Mouse (Mus musculus) stomach, embryonic 16.5 days (tissue): ENCODE data around the gene Proser1. TPM values are rescaled to one million over a fixed set of nuclear protein-coding genes. Genes with fewer than 3 reads are reported as not detected.

Experiments used
- ATAC-seq: fragments of 200-750 bp; cut with Nextera tagmentation; 2 replicates; pipeline ENCODE4 v1.8.0; 2017; ENCODE audit warnings: moderate number of reproducible peaks, moderate TSS enrichment; ENCODE audit not compliant: insufficient read depth, low FRiP score
- H3K27ac ChIP-seq: fragments of 300-500 bp; sonication (generic); 2 replicates; pipeline ENCODE4 v1.5.1; 2014; ENCODE audit warnings: low read length
- H3K27me3 ChIP-seq: fragments of 300-500 bp; sonication (generic); 2 replicates; pipeline ENCODE4 v1.6.1; 2014; ENCODE audit warnings: low read length, control low read depth, mixed read lengths; ENCODE audit not compliant: control insufficient read depth, insufficient read depth
- H3K36me3 ChIP-seq: fragments of 300-500 bp; sonication (generic); 2 replicates; pipeline ENCODE4 v1.6.1; 2014; ENCODE audit warnings: low read length; ENCODE audit not compliant: control insufficient read depth, insufficient read depth
- H3K4me1 ChIP-seq: fragments of 300-500 bp; sonication (generic); 2 replicates; pipeline ENCODE4 v1.6.1; 2014; ENCODE audit warnings: low read length, control low read depth, mixed read lengths; ENCODE audit not compliant: control insufficient read depth, insufficient read depth
- H3K4me2 ChIP-seq: fragments of 300-500 bp; sonication (generic); 2 replicates; pipeline ENCODE4 v1.6.1; 2014; ENCODE audit warnings: low read depth, low read length, mixed read lengths
- H3K4me3 ChIP-seq: fragments of 300-500 bp; sonication (generic); replicated peaks from 2 replicates; pipeline ENCODE4 v1.5.1; 2014; ENCODE audit warnings: mild to moderate bottlenecking, low read length
- H3K9ac ChIP-seq: fragments of 300-500 bp; sonication (generic); 2 replicates; pipeline ENCODE4 v1.6.1; 2014; ENCODE audit warnings: low read length
- H3K9me3 ChIP-seq: fragments of 300-500 bp; sonication (generic); replicated peaks from 2 replicates; pipeline ENCODE4 v1.6.1; 2016; ENCODE audit warnings: low read length, control low read depth; ENCODE audit not compliant: control insufficient read depth
- WGBS: fragments of 180-500 bp; shearing (Covaris S2); extraction: QIAGEN DNeasy Blood & Tissue Kit; methylation state at CpG from one replicate; pipeline ENCODE4 v1.1.7; 2014; 5-methylcytosine and 5-hydroxymethylcytosine counted together
- polyA plus RNA-seq: library from polyadenylated mRNA; unstranded; fragments of >200 nt; fragmentation: Nextera tagmentation; extraction: Ambion mirVana; gene quantifications from 2 replicates; pipeline ENCODE4 v1.2.1, GENCODE M21; 2015

The Proser1 gene
- polyA plus RNA-seq, 1 experiment from 2014 or later = 15.8 TPM

DNA sequence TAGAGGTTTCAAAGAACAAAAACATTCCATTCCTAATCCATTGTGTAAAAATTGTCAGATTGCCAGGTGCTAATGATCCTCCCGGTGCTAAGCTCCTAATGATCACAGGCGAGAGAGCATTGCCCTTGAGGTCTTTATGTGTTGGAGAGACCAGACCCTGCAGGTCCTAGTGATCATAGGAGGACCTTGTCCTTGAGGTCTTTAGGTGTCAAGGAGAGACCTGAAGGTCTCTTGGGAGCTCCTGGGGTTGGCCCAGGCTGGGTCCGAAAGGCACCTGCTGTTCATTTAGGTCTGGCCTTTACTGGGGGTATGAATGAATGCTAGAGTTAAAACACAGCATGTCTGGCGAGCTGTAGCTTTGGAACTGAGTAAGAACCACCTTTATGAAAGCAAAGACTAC, 10.7 kb downstream of the Proser1 start:
- Histone ChIP-seq H3K4me1 (no peaks in the 10 kb centered on the region), H3K9me3 (no peaks in the 10 kb centered on the region), H3K27ac (no peak overlapping the region), H3K36me3 (peaks cover 29% of the 10 kb centered on the region), H3K4me2 (no peak overlapping the region), H3K27me3 (no peaks in the 10 kb centered on the region), H3K9ac (no peak overlapping the region), H3K4me3 (no peak overlapping the region)
- 72% methylated on average over 4 of the region's 4 CpGs for WGBS
- ATAC-seq = no peak

DNA sequence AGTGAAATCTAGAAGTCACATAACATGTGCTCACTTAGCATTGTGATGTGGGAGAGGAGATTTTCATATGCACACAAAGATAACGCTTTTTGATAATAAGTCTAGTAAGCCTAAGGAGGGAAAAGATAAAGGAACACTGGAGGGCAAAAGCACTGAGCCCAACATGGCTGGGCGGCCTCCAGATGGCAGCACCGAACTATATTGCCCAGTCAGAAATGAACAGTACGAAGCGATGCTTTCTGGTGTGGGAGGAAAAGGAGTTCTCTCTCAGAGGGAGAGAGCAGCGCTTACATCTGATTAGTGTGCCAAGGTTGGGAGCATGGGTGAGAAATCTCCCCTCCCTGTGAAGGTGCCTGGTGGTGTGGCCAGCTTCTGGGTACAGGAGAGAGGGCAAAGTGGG, 12.4 kb downstream of the Proser1 start:
- H3K4me1 ChIP-seq = no peaks in the 10 kb centered on the region
- H3K9me3 ChIP-seq = no peaks in the 10 kb centered on the region
- H3K27me3 ChIP-seq = no peaks in the 10 kb centered on the region
- H3K27ac ChIP-seq = no peak overlapping the region
- 49% methylated on average over 6 of the region's 6 CpGs for WGBS
- peak; percentile 61; the same call in 1 of the 2 replicates for ATAC-seq
- peaks cover 38% of the 10 kb centered on the region for H3K36me3 ChIP-seq
- no peak overlapping the region for H3K4me2 ChIP-seq
- H3K4me3 ChIP-seq = no peak overlapping the region
- H3K9ac ChIP-seq = no peak overlapping the region

DNA sequence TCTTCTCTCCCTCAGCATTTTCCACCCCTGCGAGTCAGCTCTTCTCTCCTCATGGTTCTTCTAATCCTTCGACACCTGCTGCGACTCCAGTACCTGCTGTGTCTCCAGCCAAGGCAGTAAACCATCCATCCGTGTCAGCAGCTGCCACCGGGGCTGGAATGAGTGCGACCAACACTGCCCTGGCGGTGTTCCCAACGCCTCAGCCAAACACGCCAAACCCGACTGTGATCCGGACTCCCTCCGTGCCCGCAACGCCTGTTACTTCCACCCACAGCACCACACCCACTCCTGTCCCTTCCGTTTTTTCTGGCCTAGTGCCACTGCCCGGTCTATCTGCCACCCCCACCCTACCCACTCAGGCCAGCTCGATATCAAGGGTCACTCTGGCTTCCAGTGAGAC, 14.0 kb downstream of the Proser1 start:
- no peak overlapping the region for H3K9ac ChIP-seq
- peaks cover 39% of the 10 kb centered on the region for H3K36me3 ChIP-seq
- no peak overlapping the region for H3K4me3 ChIP-seq
- H3K27me3 ChIP-seq = no peaks in the 10 kb centered on the region
- H3K4me2 ChIP-seq = no peak overlapping the region
- ATAC-seq = 0 out of 2 replicates have a peak, but pooled peaks have one; percentile 21
- WGBS = 90% methylated on average over 17 of the region's 17 CpGs
- no peaks in the 10 kb centered on the region for H3K4me1 ChIP-seq
- H3K9me3 ChIP-seq = no peaks in the 10 kb centered on the region
- no peak overlapping the region for H3K27ac ChIP-seq

DNA sequence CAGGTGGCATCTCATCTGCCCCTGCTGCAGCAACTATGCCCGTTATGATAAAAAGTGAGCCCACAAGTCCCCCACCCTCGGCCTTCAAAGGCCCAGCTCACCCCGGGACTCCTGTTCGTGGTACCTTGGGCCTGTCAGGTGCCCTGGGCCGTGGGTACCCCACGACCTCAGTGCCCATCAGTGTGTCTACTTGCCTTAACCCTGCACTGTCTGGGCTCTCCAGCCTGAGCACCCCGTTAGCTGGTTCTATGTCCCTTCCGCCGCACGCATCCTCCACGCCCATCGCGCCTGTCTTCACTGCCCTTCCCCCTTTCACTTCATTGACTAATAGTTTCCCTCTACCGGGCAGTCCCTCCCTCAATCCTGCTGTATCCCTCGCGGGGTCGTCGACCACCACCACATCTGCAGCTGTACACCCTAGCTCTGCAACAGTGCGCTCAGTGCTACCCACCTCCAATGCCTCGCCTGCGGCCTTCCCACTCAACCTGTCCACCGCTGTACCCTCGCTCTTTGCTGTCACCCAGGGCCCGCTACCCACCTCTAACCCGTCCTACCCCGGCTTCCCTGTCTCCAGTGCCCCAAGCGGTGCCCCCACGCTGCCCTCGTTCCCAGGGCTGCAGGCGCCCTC, 15.1 kb downstream of the Proser1 start:
- peaks cover 34% of the 10 kb centered on the region for H3K36me3 ChIP-seq
- no peak overlapping the region for H3K4me3 ChIP-seq
- no peak overlapping the region for H3K27ac ChIP-seq
- no peak overlapping the region for H3K4me2 ChIP-seq
- no peak; the same call in 1 of the 2 replicates for ATAC-seq
- H3K9ac ChIP-seq = no peak overlapping the region
- 96% methylated on average over 30 of the region's 30 CpGs for WGBS
- H3K27me3 ChIP-seq = no peaks in the 10 kb centered on the region
- H3K4me1 ChIP-seq = no peaks in the 10 kb centered on the region
- H3K9me3 ChIP-seq = no peaks in the 10 kb centered on the region

DNA sequence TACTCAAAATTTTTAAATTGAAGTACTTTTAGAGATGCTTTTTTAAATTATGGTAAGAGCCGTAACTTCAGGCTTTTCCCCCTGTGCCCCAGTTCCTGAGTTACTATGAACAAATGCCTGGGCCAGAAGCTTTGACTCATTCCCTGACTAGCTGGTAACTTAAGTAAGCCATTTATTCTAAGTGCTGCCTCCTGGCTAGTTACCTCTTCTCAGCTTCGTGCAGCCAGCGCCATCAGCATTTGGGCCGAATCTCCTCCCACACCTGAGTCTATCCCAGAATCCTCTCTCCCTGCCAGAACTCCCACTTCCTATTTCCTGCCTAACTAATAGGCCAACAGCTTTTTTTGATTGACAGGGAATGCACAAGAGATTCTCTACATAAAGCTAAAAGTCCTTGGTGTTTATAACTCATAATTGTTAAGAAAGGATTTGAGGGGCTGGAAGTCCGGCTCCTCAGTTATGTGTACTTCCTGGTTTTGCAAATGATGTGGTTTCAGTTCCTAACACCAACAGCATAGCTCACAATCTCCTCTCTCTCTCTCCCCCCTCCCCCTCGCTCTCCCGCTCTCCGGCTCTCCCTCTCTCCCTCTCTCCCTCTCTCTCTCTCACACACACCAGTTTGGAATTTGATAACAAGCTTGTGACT, 20.1 kb downstream of the Proser1 start:
- Histone ChIP-seq H3K27me3 (no peaks in the 10 kb centered on the region), H3K4me3 (no peak overlapping the region), H3K27ac (no peak overlapping the region), H3K4me2 (no peak overlapping the region), H3K4me1 (no peaks in the 10 kb centered on the region; the same call in 1 of the 2 replicates), H3K9me3 (no peaks in the 10 kb centered on the region), H3K9ac (no peak overlapping the region), H3K36me3 (peaks cover 19% of the 10 kb centered on the region)
- ATAC-seq = no peak
- WGBS = 82% methylated on average over 8 of the region's 8 CpGs

DNA sequence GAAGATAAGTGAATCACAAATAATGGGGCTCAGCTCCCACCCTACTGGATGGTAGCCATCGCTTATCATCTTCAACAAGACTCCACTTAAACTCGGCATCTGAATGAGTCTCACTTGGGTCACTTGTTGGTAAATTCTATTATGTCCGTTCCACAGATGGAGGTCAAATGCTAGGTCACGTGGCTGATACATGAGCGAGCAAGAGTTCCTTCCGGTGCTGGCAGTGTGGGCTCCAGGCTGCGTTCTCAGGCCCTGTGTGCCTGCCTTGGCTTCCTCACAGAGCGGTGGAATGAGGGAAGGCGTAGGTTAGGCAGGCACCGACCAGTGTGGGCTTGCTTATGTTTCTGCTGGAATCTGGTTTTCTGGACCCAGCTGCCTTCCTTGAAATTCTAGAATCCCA, 23.1 kb downstream of the Proser1 start:
- ATAC-seq = no peak
- Histone ChIP-seq H3K4me1 (no peaks in the 10 kb centered on the region; the same call in 1 of the 2 replicates), H3K27ac (no peak overlapping the region), H3K9me3 (no peaks in the 10 kb centered on the region), H3K27me3 (no peaks in the 10 kb centered on the region), H3K4me3 (no peak overlapping the region), H3K4me2 (no peak overlapping the region), H3K36me3 (no peaks in the 10 kb centered on the region), H3K9ac (no peak overlapping the region)
- WGBS = 65% methylated on average over 10 of the region's 10 CpGs

DNA sequence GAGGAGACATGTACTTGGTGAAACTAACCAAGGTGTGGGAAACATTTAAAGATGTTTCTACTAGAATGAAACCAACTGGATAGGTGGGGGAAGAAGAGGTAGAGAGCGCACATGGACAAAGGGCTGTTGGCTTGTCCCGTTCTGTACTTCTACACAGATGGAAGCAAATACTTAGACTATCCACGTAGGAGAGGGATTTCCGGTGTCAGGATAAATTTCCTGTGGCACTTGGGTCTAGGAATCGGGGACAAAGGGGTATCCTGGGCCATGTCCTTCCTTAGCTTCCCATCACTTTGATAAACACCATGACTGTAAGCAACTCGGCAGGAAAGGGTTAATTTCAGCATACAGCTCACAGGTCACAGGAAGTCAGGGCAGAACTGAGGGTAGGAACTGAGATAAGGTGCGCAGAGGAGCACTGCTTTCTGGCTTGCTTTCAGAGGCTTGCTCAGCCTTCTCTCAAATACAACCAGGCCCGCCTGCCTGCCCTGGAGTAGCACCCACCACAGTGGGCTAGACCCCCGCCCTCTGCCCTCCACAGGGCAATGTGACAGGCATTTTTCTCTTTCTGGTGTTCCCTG, 23.6 kb downstream of the Proser1 start:
- Histone ChIP-seq H3K27ac (no peak overlapping the region), H3K36me3 (no peaks in the 10 kb centered on the region), H3K4me2 (no peak overlapping the region), H3K9me3 (no peaks in the 10 kb centered on the region), H3K9ac (no peak overlapping the region), H3K4me1 (no peaks in the 10 kb centered on the region; the same call in 1 of the 2 replicates), H3K4me3 (no peak overlapping the region), H3K27me3 (no peaks in the 10 kb centered on the region)
- peak; percentile 44 for ATAC-seq
- WGBS = 57% methylated on average over 9 of the region's 9 CpGs

DNA sequence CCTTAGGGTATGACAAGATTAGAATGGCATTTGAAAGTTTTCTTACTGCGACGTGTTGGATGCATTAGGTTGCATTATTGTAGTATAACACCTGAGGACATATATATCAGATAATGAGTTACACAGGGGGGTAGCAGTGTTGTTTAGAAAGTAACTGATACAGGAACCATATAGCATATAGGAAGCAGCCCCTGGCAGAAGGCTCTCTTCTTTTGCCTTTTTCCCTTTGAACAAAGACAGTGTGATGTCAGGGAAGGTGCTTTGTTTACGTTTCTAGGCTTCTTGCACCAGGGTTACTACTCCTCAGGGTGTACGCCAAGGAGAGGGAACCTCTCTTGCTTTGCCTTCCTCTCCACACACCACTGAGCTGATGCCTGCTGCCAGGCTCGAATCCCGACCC, 24.9 kb downstream of the Proser1 start, which contains the start of gene Stoml3:
TSS of gene Stoml3 (plus strand) at position 301 of the 400 bp plus-strand sequence.
- 73% methylated on average over 6 of the region's 6 CpGs for WGBS
- Histone ChIP-seq H3K4me2 (no peak within 1 kb of the TSS), H3K9me3 (no peaks in the 10 kb centered on the region), H3K27ac (no peak within 1 kb of the TSS), H3K36me3 (no peaks in the 10 kb centered on the region), H3K4me3 (no peak within 1 kb of the TSS), H3K27me3 (no peaks in the 10 kb centered on the region), H3K9ac (no peak within 1 kb of the TSS), H3K4me1 (no peaks in the 10 kb centered on the region; the same call in 1 of the 2 replicates)
- no peak for ATAC-seq

DNA sequence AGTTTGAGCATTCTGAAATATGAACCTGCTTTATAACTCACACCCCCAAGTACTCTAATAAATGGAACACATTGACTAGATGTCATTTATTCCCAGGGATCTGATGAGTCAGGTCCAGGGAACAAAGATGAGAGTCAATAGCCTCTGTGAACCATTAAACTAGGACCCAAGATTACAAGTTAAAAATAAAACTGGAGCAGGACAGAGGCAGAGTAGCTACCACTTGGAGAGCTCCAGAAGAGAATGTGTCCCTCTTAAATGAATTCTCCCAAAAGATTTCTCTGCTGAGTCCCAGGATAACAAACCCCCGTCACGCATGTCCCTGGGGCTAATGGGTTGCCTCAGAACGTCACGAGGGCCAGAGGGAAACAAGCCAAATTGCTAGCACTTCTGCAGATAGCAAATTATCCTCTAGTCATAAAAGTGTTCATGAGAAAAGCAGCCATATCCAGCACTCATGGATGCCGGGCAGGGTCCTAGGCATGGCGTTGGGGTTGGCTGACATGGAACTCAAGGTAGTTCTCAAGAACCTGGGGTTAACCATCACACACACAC, 35.0 kb downstream of the Proser1 start:
- Histone ChIP-seq H3K27ac (no peak overlapping the region), H3K9ac (no peak overlapping the region), H3K4me1 (no peaks in the 10 kb centered on the region), H3K36me3 (no peaks in the 10 kb centered on the region), H3K9me3 (no peaks in the 10 kb centered on the region), H3K27me3 (no peaks in the 10 kb centered on the region), H3K4me3 (no peak overlapping the region), H3K4me2 (no peak overlapping the region)
- 74% methylated on average over 6 of the region's 6 CpGs for WGBS
- no peak for ATAC-seq
